9 mouse cellular contexts compared by ENCODE assay signal in the genomic region with DNA sequence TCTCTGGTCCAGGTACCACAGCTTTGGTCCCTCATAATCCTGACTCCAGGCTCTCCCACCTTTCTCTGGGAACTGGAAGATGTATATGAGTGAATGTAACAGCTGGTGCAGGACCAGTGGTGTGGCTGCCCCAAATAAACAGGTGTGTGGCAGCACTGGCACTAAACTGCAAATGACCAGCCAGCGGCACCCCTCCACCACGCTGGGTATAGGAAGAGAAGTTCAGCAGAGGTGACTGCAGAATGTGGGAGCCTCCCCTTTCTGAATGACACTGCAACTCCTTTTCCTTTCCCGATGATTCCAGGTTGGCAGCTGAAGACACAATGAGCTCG. TPM values are rescaled to one million over a fixed set of nuclear protein-coding genes. Genes with fewer than 3 reads are reported as not detected.
DNase-seq lines count a peak whose midpoint lies in the region; ATAC-seq and TF ChIP-seq lines count a peak whose summit lies in the region.
"Had no signal": no experiment of that assay in that cellular context is flagged by ENCODE, and none has a peak within 500 bp of the region (broad histone marks: within the 10 kb centered on the region; RNA-seq: fewer than 3 reads in every experiment).

No protein-coding gene starts in this region.

- H3K4me3 ChIP-seq in heart, embryonic 10.5 days = peak overlapping the region; percentile 45
- H3K4me3 ChIP-seq in neural tube, embryonic 11.5 days (ENCODE audit: low read depth, low read length) = no peak overlapping the region
- H3K4me3 ChIP-seq in limb, embryonic 14.5 days (replicated peaks; ENCODE audit: low read length) = no peak overlapping the region
- peak overlapping the region; percentile 23 for H3K4me3 ChIP-seq in stomach, postnatal 0 days (ENCODE audit: low read depth, low read length)

- no peaks in the 10 kb centered on the region; the same call in 1 of the 2 replicates for H3K36me3 ChIP-seq in heart, embryonic 10.5 days
- H3K36me3 ChIP-seq in neural tube, embryonic 11.5 days (ENCODE audit: control insufficient read depth, insufficient read depth, low read length) = no peaks in the 10 kb centered on the region
- H3K36me3 ChIP-seq in limb, embryonic 14.5 days (ENCODE audit: control insufficient read depth, insufficient read depth, low read length) = no peaks in the 10 kb centered on the region
- H3K36me3 ChIP-seq in stomach, postnatal 0 days (ENCODE audit: control insufficient read depth, insufficient read depth, low read length) = no peaks in the 10 kb centered on the region

- H3K4me2 ChIP-seq in neural tube, embryonic 11.5 days (ENCODE audit: low read depth) = peak overlapping the region; percentile 24
- H3K4me2 ChIP-seq in limb, embryonic 14.5 days (replicated peaks; ENCODE audit: low read depth, low read length, severe bottlenecking) = peak overlapping the region; percentile 55
- H3K4me2 ChIP-seq in stomach, postnatal 0 days (replicated peaks; ENCODE audit: low read depth) = peak overlapping the region; percentile 37

- peaks cover 14% of the 10 kb centered on the region; the same call in 1 of the 2 replicates for H3K27me3 ChIP-seq in heart, embryonic 10.5 days (ENCODE audit: insufficient read depth, poor library complexity, severe bottlenecking)
- no peaks in the 10 kb centered on the region for H3K27me3 ChIP-seq in neural tube, embryonic 11.5 days (ENCODE audit: control insufficient read depth, insufficient read depth, low read length)
- no peaks in the 10 kb centered on the region for H3K27me3 ChIP-seq in limb, embryonic 14.5 days (ENCODE audit: control insufficient read depth, insufficient read depth, low read length)
- H3K27me3 ChIP-seq in stomach, postnatal 0 days (ENCODE audit: control insufficient read depth, insufficient read depth, low read length) = no peaks in the 10 kb centered on the region
- H3K27me3 ChIP-seq: CH12.LX had no signal

- no peak for DNase-seq in heart, embryonic 10.5 days (ENCODE audit: low spot score)
- DNase-seq in heart, postnatal 4 days = no peak
- DNase-seq in neural tube, embryonic 11.5 days (ENCODE audit: low spot score) = no peak
- no peak for DNase-seq in neural tube, embryonic 10.5 days (ENCODE audit: extremely low spot score, low spot score)
- no peak for DNase-seq in limb, embryonic 14.5 days (ENCODE audit: low spot score)
- DNase-seq in stomach, postnatal 0 days (ENCODE audit: low spot score) = no peak
- DNase-seq in layer of hippocampus, adult 9-11 months = no peak
- no peak for DNase-seq in layer of hippocampus, postnatal 14 days (ENCODE audit: low spot score in 2 of 2)

- H3K4me1 ChIP-seq in heart, embryonic 10.5 days = peaks cover 33% of the 10 kb centered on the region
- 0 out of 2 replicates have a peak, but pooled peaks cover 5% of the 10 kb centered on the region for H3K4me1 ChIP-seq in neural tube, embryonic 11.5 days (ENCODE audit: control insufficient read depth, insufficient read depth, low read length)
- peaks cover 22% of the 10 kb centered on the region for H3K4me1 ChIP-seq in limb, embryonic 14.5 days (ENCODE audit: control insufficient read depth, insufficient read depth, low read length)
- H3K4me1 ChIP-seq in stomach, postnatal 0 days (replicated peaks; ENCODE audit: control insufficient read depth, insufficient read depth) = peaks cover 7% of the 10 kb centered on the region

- WGBS in heart, embryonic 10.5 days = 21% methylated on average over 4 of the region's 4 CpGs
- WGBS in neural tube, embryonic 11.5 days = 38% methylated on average over 4 of the region's 4 CpGs
- 10% methylated on average over 4 of the region's 4 CpGs for WGBS in limb, embryonic 14.5 days
- 22% methylated on average over 4 of the region's 4 CpGs for WGBS in stomach, postnatal 0 days

- TF ChIP-seq EP300 in stomach, postnatal 0 days (optimal IDR thresholded peaks at IDR 0.05) = no peak

- no peak for ATAC-seq in neural tube, embryonic 11.5 days (ENCODE audit: insufficient read depth, low FRiP score, low TSS enrichment)
- ATAC-seq in limb, embryonic 14.5 days (ENCODE audit: low FRiP score, low read depth) = no peak
- ATAC-seq in stomach, postnatal 0 days (ENCODE audit: low FRiP score, low TSS enrichment) = peak; percentile 3; the same call in 1 of the 2 replicates

- TF ChIP-seq POLR2A in limb, embryonic 14.5 days (IDR thresholded peaks at IDR 0.05; ENCODE audit: borderline replicate concordance, extremely low read depth, insufficient read depth, insufficient read length) = no peak

- no peak for TF ChIP-seq CTCF in stomach, postnatal 0 days (IDR thresholded peaks at IDR 0.05; ENCODE audit: low read depth)

- H3K9ac ChIP-seq in neural tube, embryonic 11.5 days (ENCODE audit: low read length) = no peak overlapping the region
- H3K9ac ChIP-seq in limb, embryonic 14.5 days (ENCODE audit: low read depth, low read length, severe bottlenecking) = no peak overlapping the region
- H3K9ac ChIP-seq in stomach, postnatal 0 days (ENCODE audit: low read length) = no peak overlapping the region

- H3K27ac ChIP-seq in heart, embryonic 10.5 days = peak overlapping the region; percentile 11; the same call in 1 of the 2 replicates
- no peak overlapping the region for H3K27ac ChIP-seq in neural tube, embryonic 11.5 days (ENCODE audit: low read depth, low read length)
- no peak overlapping the region for H3K27ac ChIP-seq in limb, embryonic 14.5 days (replicated peaks; ENCODE audit: low read depth, low read length)
- peak overlapping the region; percentile 61 for H3K27ac ChIP-seq in stomach, postnatal 0 days (replicated peaks)

- H3K9me3 ChIP-seq in heart, embryonic 10.5 days = no peaks in the 10 kb centered on the region
- no peaks in the 10 kb centered on the region for H3K9me3 ChIP-seq in neural tube, embryonic 11.5 days (ENCODE audit: control insufficient read depth, low read length)
- H3K9me3 ChIP-seq in limb, embryonic 14.5 days (ENCODE audit: control insufficient read depth, low read length) = no peaks in the 10 kb centered on the region
- H3K9me3 ChIP-seq in stomach, postnatal 0 days (ENCODE audit: control insufficient read depth, low read length) = no peaks in the 10 kb centered on the region

RNA-seq across cellular contexts. Expression of a gene that starts 32.1 kb away (rescaled TPM):
- polyA plus RNA-seq in heart, embryonic 10.5 days (2016; fragmentation: Nextera tagmentation; extraction: Ambion mirVana) = 15.5 and 16.4 TPM in 2 replicates
- total RNA-seq in heart, postnatal 4 days (2021) = 10 to 100 TPM; 27.8 to 29.0 TPM
- polyA plus RNA-seq in neural tube, embryonic 11.5 days (2014; fragmentation: Nextera tagmentation; extraction: Ambion mirVana) = 21.5 and 22.1 TPM in 2 replicates
- 24.8 and 26.1 TPM in 2 replicates for polyA plus RNA-seq in limb, embryonic 14.5 days (2012; rRNA removed)
- 24.9 and 28.0 TPM in 2 replicates for polyA plus RNA-seq in limb, embryonic 14.5 days (2014; fragmentation: Nextera tagmentation; extraction: Ambion mirVana)
- polyA plus RNA-seq in stomach, postnatal 0 days (2015; fragmentation: Nextera tagmentation; extraction: Ambion mirVana) = 12.9 and 14.8 TPM in 2 replicates
- total RNA-seq in layer of hippocampus, postnatal 14 days (2021) = 100 to 1,000 TPM; 102 to 116 TPM

RNA-seq across cellular contexts. Expression of a gene that starts 41.9 kb away (rescaled TPM):
- polyA plus RNA-seq in heart, embryonic 10.5 days (2016; fragmentation: Nextera tagmentation; extraction: Ambion mirVana) = 85.0 and 95.4 TPM in 2 replicates
- 100 to 1,000 TPM; 128 to 132 TPM for total RNA-seq in heart, postnatal 4 days (2021)
- polyA plus RNA-seq in neural tube, embryonic 11.5 days (2014; fragmentation: Nextera tagmentation; extraction: Ambion mirVana) = 114 and 117 TPM in 2 replicates
- 30.5 and 40.5 TPM in 2 replicates for polyA plus RNA-seq in limb, embryonic 14.5 days (2012; rRNA removed)
- polyA plus RNA-seq in limb, embryonic 14.5 days (2014; fragmentation: Nextera tagmentation; extraction: Ambion mirVana) = 77.3 and 77.7 TPM in 2 replicates
- polyA plus RNA-seq in stomach, postnatal 0 days (2015; fragmentation: Nextera tagmentation; extraction: Ambion mirVana) = 92.8 and 99.7 TPM in 2 replicates
- total RNA-seq in layer of hippocampus, postnatal 14 days (2021) = 10 to 100 TPM; 74.8 to 75.6 TPM

Comparison
In these comparisons a context has a peak if more than half of its experiments do, and no peak if none do; other contexts are left out.
1. H3K27ac ChIP-seq: peak in heart, embryonic 10.5 days (single experiment) and stomach, postnatal 0 days (single experiment); none in neural tube, embryonic 11.5 days (single experiment) and limb, embryonic 14.5 days (single experiment).
2. H3K4me3 ChIP-seq: peak in heart, embryonic 10.5 days (single experiment) and stomach, postnatal 0 days (single experiment); none in neural tube, embryonic 11.5 days (single experiment) and limb, embryonic 14.5 days (single experiment).
3. Peak in every context shown above with its lines, with median percentiles within 50 percentile points of each other: H3K4me2 ChIP-seq.